Mouse (Mus musculus) heart, embryonic 13.5 days (tissue): ENCODE results near the gene Lck. TPM values are rescaled to one million over a fixed set of nuclear protein-coding genes. Genes with fewer than 3 reads are reported as not detected.
A peak's percentile ranks its signal among the peaks of the same experiment; 100 is the strongest.

Experiments
- ATAC-seq: fragments of 200-750 bp; cut with Nextera tagmentation; 2 replicates; pipeline ENCODE4 v1.8.0; 2017; ENCODE audit warnings: moderate TSS enrichment; ENCODE audit not compliant: insufficient number of reproducible peaks, low FRiP score, low TSS enrichment; ENCODE audit errors: extremely low read depth
- H3K27ac ChIP-seq: fragments of 300-500 bp; sonication (generic); replicated peaks from 2 replicates; pipeline ENCODE4 v1.5.1; 2015; ENCODE audit warnings: moderate library complexity, mild to moderate bottlenecking, inconsistent platforms
- H3K27me3 ChIP-seq: fragments of 300-500 bp; sonication (generic); replicated peaks from 2 replicates; pipeline ENCODE4 v1.6.1; 2015; ENCODE audit warnings: mild to moderate bottlenecking, inconsistent platforms
- H3K36me3 ChIP-seq: fragments of 300-500 bp; sonication (generic); 2 replicates; pipeline ENCODE4 v1.6.1; 2015; ENCODE audit warnings: mild to moderate bottlenecking, inconsistent platforms
- H3K4me1 ChIP-seq: fragments of 300-500 bp; sonication (generic); 2 replicates; pipeline ENCODE4 v1.6.1; 2015; ENCODE audit warnings: inconsistent platforms
- H3K4me2 ChIP-seq: fragments of 300-500 bp; sonication (generic); 2 replicates; pipeline ENCODE4 v1.6.1; 2015; ENCODE audit warnings: inconsistent platforms, mild to moderate bottlenecking, moderate library complexity
- H3K4me3 ChIP-seq: fragments of 300-500 bp; sonication (generic); 2 replicates; pipeline ENCODE4 v1.5.1; 2015; ENCODE audit warnings: moderate library complexity, mild to moderate bottlenecking, inconsistent platforms
- H3K9ac ChIP-seq: fragments of 300-500 bp; sonication (generic); 2 replicates; pipeline ENCODE4 v1.6.1; 2015; ENCODE audit warnings: inconsistent platforms, mild to moderate bottlenecking, moderate library complexity
- H3K9me3 ChIP-seq: fragments of 300-500 bp; sonication (generic); 2 replicates; pipeline ENCODE4 v1.6.1; 2016; ENCODE audit warnings: inconsistent platforms
- WGBS: fragments of 180-500 bp; shearing (Covaris S2); methylation state at CpG from one replicate; pipeline ENCODE4 v1.1.7; 2015; ENCODE audit warnings: mixed read lengths; 5-methylcytosine and 5-hydroxymethylcytosine counted together
- polyA plus RNA-seq: library from polyadenylated mRNA; unstranded; fragments of >200 nt; fragmentation: Nextera tagmentation; extraction: Ambion mirVana; gene quantifications from 2 replicates; pipeline ENCODE4 v1.2.1, GENCODE M21; 2015

Lck gene
- polyA plus RNA-seq: 2.8 and 7.0 TPM in 2 replicates

GRCm38 (mm10) chr4:129573430-129573829 lies at the start of gene Lck:
Lck (minus strand) TSS chr4:129573641.
- Histone ChIP-seq H3K4me3 (no peak within 1 kb of the TSS), H3K36me3 (no peaks in the 10 kb centered on the region), H3K4me1 (peaks cover 13% of the 10 kb centered on the region), H3K9ac (no peak within 1 kb of the TSS), H3K9me3 (no peaks in the 10 kb centered on the region), H3K4me2 (no peak within 1 kb of the TSS), H3K27me3 (no peaks in the 10 kb centered on the region; the same call in 1 of the 2 replicates), H3K27ac (peak within 1 kb of the TSS; percentile 36)
- 90% methylated on average over 8 of the region's 8 CpGs for WGBS
- no peak for ATAC-seq

DNA sequence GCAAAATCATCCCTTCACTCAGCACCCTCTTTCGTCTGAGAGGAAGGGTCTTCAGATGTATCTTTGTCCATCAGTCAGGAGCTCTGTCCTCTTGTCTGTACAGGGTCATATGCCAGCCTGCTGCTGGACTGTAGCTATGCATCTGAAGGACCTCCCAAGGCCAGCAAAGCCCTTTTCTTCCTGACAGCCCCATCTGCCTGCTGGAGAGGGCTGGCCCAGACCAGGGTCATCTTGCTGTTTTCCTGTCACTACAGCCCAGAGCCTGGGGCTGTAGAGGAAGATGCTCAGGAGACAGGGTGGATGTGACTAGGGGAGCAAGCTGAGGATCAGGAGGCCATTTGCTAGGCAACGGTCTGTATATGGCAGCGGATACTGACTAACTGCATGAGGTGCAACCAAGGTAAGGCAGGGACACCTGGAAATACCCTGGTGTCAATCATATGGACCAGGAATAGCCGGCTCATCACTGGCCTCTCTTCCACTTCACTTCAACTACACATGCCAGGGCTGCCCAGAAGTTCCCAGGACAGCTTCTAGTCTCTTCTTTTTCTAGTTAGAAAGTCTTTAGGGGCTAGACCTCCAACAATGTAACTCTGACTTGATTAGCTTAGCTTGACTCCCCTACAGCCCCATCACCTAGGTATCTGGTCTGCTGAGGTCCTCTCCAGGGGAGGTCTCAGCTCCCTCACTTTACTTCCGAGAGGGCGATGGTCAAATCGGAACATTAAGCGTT lies 49.5 kb upstream of the Lck start:
- Histone ChIP-seq H3K36me3 (peaks cover 22% of the 10 kb centered on the region), H3K9me3 (no peaks in the 10 kb centered on the region), H3K4me1 (peaks cover 45% of the 10 kb centered on the region), H3K27me3 (no peaks in the 10 kb centered on the region), H3K4me2 (peak overlapping the region; percentile 88), H3K4me3 (peak overlapping the region; percentile 78), H3K27ac (peak overlapping the region; percentile 90), H3K9ac (peak overlapping the region; percentile 92)
- no peak for ATAC-seq
- 18% methylated on average over 8 of the region's 8 CpGs for WGBS

DNA sequence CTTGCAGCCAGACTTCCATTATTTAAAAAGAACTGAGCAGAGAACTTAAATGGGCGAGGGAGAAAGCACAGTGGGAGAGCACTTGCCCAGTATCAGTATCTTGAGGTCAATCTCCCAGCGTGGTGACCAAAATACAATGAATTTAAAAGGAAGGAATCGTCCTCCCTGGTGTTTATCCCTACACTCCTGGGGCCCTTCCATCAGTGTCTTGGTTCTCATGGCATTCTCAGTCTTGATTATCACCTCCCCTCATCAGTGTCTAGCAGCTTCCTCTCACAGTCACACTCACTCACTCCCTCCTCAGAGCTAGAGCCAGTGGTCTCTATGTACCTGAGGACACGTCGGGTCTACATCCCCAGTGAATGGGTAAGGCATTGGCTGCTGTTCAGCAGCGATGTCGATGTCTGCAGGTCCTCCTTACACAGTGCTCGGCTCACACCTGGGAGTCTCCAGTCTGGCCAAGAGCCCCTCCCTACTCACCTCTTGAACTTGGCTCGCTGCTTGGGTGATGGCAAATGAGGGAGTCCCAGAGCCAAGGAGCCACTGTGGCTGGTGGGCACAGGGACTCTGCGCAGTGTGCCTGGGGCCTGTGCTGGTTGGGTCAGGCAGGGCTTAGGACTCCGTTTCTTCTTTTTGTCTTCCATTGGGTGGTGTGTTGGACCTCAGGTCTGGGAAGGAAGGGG lies 48.8 kb upstream of the Lck start:
- Histone ChIP-seq H3K9me3 (no peaks in the 10 kb centered on the region), H3K4me2 (peak overlapping the region; percentile 88), H3K9ac (peak overlapping the region; percentile 92), H3K27ac (peak overlapping the region; percentile 53), H3K4me1 (peaks cover 51% of the 10 kb centered on the region), H3K36me3 (peaks cover 17% of the 10 kb centered on the region), H3K27me3 (no peaks in the 10 kb centered on the region), H3K4me3 (peak overlapping the region; percentile 78)
- no peak for ATAC-seq
- 68% methylated on average over 11 of the region's 11 CpGs for WGBS

GRCm38 (mm10) chr4:129621283-129621841 lies 47.9 kb upstream of the Lck start:
- 71% methylated on average over 8 of the region's 8 CpGs for WGBS
- no peak for ATAC-seq
- Histone ChIP-seq H3K4me2 (peak overlapping the region; percentile 9), H3K9ac (no peak overlapping the region), H3K36me3 (peaks cover 17% of the 10 kb centered on the region), H3K27me3 (no peaks in the 10 kb centered on the region), H3K4me3 (no peak overlapping the region), H3K4me1 (peaks cover 51% of the 10 kb centered on the region), H3K9me3 (no peaks in the 10 kb centered on the region), H3K27ac (peak overlapping the region; percentile 60)

DNA sequence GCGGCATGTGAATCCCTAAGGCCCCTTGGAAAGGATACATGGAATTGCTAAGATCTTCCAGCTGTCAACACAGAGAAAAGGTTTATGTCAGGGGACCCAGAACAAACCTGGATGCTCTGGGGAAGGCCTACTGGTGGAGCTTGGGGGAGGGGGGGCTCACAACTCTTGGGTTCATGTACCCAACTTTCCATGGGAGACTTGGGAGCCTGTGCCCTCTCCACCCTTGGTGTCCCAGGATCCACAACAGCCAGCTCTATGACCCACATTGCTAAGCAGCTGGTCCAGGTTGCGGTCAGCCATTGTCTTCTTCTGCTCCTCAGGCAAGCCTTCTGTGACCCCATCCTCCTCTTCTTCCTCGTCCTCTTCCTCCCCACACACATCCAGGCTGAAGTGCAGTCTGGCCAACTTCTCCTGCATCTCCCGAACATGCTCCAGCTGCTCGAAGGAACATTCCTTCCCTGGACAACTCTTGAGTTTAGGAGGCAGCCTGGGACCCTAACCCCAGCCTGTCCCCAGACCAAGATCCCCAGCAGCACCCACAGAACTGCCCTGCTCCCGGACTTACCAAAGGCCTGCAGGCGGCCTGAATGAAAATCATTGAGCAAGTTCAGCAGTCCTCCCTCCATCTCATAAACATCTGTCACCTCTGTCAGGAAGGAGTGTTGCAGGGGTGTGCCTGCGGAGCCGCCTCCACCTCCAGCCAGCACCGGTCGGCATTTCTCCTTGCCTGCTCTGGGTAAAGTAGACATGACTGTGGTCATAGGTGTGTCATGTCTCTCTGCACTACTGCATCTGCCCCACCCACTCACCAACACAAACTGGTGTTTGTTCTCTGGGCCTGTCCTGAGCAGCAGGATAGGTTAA lies 47.2 kb upstream of the Lck start:
- peaks cover 18% of the 10 kb centered on the region for H3K36me3 ChIP-seq
- no peaks in the 10 kb centered on the region for H3K27me3 ChIP-seq
- 0 out of 2 replicates have a peak overlapping the region, but pooled peaks have one; percentile 1 for H3K9ac ChIP-seq
- no peak for ATAC-seq
- peak overlapping the region; percentile 60 for H3K27ac ChIP-seq
- 81% methylated on average over 11 of the region's 11 CpGs for WGBS
- peaks cover 48% of the 10 kb centered on the region for H3K4me1 ChIP-seq
- H3K9me3 ChIP-seq: no peaks in the 10 kb centered on the region
- no peak overlapping the region for H3K4me3 ChIP-seq
- peak overlapping the region; percentile 5; the same call in 1 of the 2 replicates for H3K4me2 ChIP-seq

DNA sequence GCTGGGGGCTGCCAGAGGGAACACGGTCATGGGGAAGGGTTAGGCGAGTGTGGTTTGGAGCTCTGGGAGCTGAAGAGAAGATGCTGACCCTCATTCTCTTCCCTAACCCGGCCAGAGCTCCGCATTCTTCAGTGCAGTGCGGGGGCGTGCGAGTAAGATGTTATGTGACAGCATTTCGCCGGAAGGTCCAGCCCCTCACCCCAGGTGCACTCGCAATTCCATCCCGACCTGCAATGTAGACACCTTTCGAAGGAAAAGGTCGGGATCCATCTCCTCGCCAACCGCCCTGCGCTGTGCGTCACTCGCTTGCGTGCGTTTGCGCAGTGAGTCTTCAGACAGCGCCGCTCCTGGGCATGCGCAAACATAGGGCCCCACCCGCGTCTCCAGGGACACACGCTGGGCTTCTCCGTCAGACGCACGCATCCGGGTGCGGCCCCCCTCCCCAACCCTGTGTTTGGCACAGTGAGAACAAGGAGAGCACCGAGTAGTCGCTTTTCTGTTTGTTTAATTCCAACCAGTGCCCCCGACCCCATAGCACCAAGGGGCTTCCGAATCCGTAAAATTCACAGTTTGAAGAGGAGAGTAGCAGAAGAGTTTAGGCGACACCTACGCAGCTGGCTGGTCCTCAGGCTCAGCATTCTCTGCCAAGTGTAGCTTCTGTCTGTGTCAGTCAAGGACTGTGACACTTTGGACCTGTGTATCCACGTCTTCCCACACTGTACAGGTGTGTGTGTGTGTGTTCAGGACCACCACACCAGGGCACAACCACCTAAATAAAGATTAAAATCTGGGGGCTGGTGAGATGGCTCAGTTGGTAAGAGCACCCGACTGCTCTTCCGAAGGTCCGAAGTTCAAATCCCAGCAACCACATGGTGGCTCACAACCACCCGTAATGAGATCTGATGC lies 45.6 kb upstream of the Lck start, which contains the start of gene Iqcc:
Gene Iqcc (minus strand): TSS at position 314 of the 906 bp plus-strand sequence.
- no peaks in the 10 kb centered on the region for H3K27me3 ChIP-seq
- peaks cover 41% of the 10 kb centered on the region for H3K4me1 ChIP-seq
- H3K36me3 ChIP-seq: peaks cover 24% of the 10 kb centered on the region
- peak; percentile 81; the same call in 1 of the 2 replicates for ATAC-seq
- H3K4me3 ChIP-seq: peak within 1 kb of the TSS; percentile 69
- H3K4me2 ChIP-seq: peak within 1 kb of the TSS; percentile 91
- H3K9ac ChIP-seq: peak within 1 kb of the TSS; percentile 88
- no peaks in the 10 kb centered on the region for H3K9me3 ChIP-seq
- WGBS: 4% methylated on average over 44 of the region's 44 CpGs
- peak within 1 kb of the TSS; percentile 83 for H3K27ac ChIP-seq

DNA sequence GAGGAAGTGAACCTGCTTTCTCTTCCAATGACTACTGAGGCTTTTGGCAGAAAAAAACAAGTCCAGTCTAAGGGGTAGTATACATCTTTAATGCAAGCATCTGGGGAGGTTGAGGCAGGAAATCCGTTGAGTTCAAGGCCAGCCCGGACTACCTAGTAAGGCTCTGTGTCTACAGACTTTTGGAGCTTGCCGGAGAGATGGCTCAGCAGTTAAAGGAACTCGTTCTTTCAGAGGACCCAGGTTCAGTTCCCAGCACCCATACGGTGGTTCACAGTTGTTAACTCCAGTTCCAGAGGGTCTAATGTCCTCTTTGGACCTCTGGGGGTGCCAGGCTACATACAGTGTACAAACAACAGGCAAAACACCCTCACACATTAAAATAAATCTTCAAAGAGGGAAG lies 44.6 kb upstream of the Lck start:
- H3K9me3 ChIP-seq: no peaks in the 10 kb centered on the region
- peak overlapping the region; percentile 91 for H3K4me2 ChIP-seq
- H3K27ac ChIP-seq: peak overlapping the region; percentile 83
- peak overlapping the region; percentile 88 for H3K9ac ChIP-seq
- no peak for ATAC-seq
- peak overlapping the region; percentile 69 for H3K4me3 ChIP-seq
- 89% methylated on average over 5 of the region's 5 CpGs for WGBS
- H3K4me1 ChIP-seq: peaks cover 40% of the 10 kb centered on the region
- no peaks in the 10 kb centered on the region for H3K27me3 ChIP-seq
- peaks cover 24% of the 10 kb centered on the region for H3K36me3 ChIP-seq

DNA sequence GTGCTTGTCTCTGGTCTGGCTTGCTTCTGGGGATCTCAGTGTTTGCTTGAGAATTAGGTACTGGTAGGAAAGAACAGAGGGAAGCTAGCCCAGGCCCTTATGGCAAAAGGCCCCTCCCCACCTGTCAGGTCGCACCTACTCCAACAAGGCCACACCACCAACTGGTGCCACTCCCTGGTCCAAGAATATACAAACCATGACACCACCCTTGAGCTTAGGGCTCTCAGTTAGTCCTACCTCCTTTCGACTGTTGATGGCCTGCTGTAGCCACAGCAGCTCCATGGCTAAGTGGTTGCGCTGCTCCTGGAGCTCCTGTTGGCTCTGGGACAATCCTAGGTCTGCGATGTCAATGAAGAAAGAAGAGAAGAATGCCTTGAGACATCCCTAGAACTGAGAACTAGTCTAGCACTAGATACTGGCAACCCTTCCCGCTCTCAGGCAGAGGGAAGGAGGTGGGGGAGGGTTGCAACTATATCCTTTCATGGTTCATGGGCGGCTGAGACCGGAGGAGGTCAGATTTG lies 43.7 kb upstream of the Lck start:
- no peak overlapping the region for H3K27ac ChIP-seq
- H3K27me3 ChIP-seq: no peaks in the 10 kb centered on the region
- no peak overlapping the region for H3K4me3 ChIP-seq
- peaks cover 32% of the 10 kb centered on the region for H3K4me1 ChIP-seq
- H3K4me2 ChIP-seq: no peak overlapping the region
- 89% methylated on average over 7 of the region's 7 CpGs for WGBS
- H3K36me3 ChIP-seq: peaks cover 24% of the 10 kb centered on the region
- no peaks in the 10 kb centered on the region for H3K9me3 ChIP-seq
- no peak for ATAC-seq
- 0 out of 2 replicates have a peak overlapping the region, but pooled peaks have one; percentile 5 for H3K9ac ChIP-seq

DNA sequence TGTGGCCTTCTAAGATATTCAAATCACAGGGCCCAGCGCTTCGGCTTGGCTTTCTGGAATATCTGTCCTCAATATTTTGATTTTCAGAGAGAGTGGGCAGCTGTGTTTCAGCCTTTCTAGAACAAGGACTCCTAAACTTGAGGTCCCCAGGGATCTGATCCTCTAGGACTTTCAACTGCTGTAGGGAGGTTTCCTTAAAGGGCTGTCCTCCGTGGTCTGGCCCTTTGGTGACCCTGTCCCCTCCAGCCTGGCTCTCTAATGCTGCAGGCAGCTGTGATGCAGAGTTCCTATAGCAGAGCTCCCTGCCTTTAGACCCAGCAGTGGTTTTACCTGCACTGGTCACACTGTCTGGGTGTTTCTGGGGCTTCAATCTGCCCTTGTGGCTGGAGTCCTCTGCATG lies 43.2 kb upstream of the Lck start:
- no peaks in the 10 kb centered on the region for H3K9me3 ChIP-seq
- ATAC-seq: no peak
- WGBS: 86% methylated on average over 3 of the region's 3 CpGs

DNA sequence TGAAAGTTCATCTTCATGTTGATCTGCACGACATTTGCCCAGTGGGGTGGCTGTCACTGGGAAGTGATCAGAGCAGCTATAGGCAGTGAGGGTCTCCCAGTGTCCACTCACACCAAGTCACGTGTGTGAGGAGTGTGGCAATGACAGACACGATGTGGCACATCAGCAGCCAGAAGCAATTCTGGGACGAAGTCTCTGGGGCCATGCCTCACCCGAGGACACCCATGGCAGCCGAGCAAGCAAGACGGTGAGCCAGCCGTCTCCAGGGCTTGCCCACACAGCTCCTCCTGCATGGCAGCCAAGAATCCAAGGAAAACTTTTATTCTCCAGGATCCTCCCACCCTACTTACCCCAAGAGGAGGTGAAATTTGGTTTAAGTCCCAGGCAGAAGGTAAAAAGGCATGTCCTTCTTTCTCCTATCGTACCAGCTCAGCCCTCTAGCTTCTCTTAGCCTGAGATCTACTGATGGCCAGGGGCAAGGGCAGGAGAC lies 42.4 kb upstream of the Lck start:
- peaks cover 24% of the 10 kb centered on the region for H3K4me1 ChIP-seq
- ATAC-seq: no peak
- WGBS: 85% methylated on average over 9 of the region's 9 CpGs
- H3K9ac ChIP-seq: no peak overlapping the region
- H3K27me3 ChIP-seq: no peaks in the 10 kb centered on the region
- peaks cover 24% of the 10 kb centered on the region for H3K36me3 ChIP-seq
- no peak overlapping the region for H3K27ac ChIP-seq
- no peak overlapping the region for H3K4me2 ChIP-seq
- H3K4me3 ChIP-seq: no peak overlapping the region
- no peaks in the 10 kb centered on the region for H3K9me3 ChIP-seq

More for the DNA sequence above, 43.2 kb upstream of the Lck start:
- H3K4me2 ChIP-seq: no peak overlapping the region
- H3K27me3 ChIP-seq: no peaks in the 10 kb centered on the region
- peaks cover 24% of the 10 kb centered on the region for H3K36me3 ChIP-seq
- no peak overlapping the region for H3K4me3 ChIP-seq
- H3K9ac ChIP-seq: no peak overlapping the region
- H3K4me1 ChIP-seq: peaks cover 26% of the 10 kb centered on the region
- no peak overlapping the region for H3K27ac ChIP-seq
